Mouse (Mus musculus) kidney, postnatal 4 days (tissue): ENCODE measurements at regions not wholly inside any gene's neighbourhood (a gene's known extent, or its start where the extent isn't known, plus 50 kb on each side); places are given as distances from the start of the nearest gene placed in this dataset.
"Not testable (repeated sequence)": the region's sequence is repeated elsewhere in the genome, so short reads cannot be mapped to it uniquely, and the experiment has no call there.

Experiments
- DNase-seq, 2 experiments: peaks; one replicate each; pipeline ENCODE4 v3.0.0; 2021; ENCODE audit warnings: mixed read lengths in 2 of 2

- no peak for DNase-seq
Observed at GRCm38 (mm10) chr2:166474601-166475000, 239.0 kb downstream of the Prex1 start.

DNA sequence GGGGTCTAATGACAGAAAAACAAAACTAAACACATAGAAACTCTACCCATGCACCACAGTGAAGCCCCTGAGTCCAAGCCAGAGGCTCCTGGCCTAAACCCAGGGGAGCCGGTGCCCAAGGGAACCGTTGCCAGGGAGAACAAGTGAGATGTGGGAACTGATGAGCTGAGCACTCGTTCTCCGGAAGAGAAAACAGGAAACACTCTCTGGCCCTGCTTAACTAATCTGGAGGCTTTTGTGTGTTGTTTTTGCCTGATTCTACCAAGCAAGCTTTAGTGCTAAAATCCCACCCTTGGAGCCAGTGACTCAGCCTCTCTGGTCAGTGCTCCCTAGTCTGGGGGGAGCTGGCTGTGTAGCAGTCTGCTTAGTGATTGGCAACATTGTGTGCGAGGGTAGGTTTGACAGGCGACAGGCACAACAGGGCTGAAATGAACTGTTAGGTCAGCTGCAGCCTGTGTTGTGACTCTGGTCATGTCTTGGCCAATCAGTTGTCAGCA, 242.3 kb downstream of the Prex1 start:
- no peak for DNase-seq

GRCm38 (mm10) chr2:166469046-166469593, 244.5 kb downstream of the Prex1 start:
- no peak for DNase-seq

DNA sequence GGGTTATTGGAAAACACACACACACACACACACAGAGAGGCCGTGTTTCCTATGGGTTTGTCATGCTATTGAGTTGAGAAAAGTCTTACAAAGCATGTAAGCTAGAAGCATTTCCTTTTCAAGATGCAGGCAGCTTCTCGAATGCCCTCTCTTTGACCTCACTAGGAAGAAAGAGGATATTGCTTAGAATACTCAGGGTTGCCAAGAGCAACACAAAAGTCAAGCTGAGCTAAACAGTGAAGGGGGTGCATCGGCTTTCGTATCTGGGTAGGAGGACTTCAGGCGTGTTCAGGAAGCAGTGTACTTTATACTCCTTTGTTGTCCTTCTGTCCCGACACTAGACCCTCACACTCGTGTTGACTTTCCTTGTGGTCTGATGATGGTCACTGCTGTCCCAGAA, 246.5 kb downstream of the Prex1 start:
- no peak for DNase-seq

GRCm38 (mm10) chr2:166465531-166465930, 248.1 kb downstream of the Prex1 start:
- no peak for DNase-seq

- peak; percentile 31 to 54 for DNase-seq
Observed at GRCm38 (mm10) chr2:166463539-166463938, 250.1 kb downstream of the Prex1 start.

- DNase-seq, result no peak
Observed at GRCm38 (mm10) chr2:166461956-166462355, 251.7 kb downstream of the Prex1 start.

GRCm38 (mm10) chr2:166461103-166461502, 252.5 kb downstream of the Prex1 start:
- no peak for DNase-seq

- peak; percentile 52 to 66 for DNase-seq
Observed at GRCm38 (mm10) chr2:166459955-166460354, 253.7 kb downstream of the Prex1 start.

DNA sequence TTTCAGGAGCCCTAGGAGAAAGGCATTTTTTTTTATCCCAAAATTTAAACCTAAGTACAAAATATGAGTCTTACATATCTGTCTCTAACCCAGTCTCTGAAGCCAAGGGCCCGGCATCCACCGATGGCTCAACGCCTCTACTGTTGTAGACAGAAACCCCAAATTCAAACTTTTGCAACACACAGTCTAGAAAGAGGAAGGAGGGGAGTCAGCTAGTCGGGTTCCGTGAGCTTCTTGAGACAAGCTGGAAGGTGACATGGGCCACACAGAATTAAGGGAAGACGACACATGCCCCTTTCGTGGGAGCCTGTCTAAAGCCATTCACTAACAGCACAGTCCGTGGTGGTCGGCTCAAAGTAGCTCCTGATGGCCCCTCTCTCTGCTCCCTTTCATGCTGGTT, 254.7 kb downstream of the Prex1 start:
- no peak for DNase-seq

DNA sequence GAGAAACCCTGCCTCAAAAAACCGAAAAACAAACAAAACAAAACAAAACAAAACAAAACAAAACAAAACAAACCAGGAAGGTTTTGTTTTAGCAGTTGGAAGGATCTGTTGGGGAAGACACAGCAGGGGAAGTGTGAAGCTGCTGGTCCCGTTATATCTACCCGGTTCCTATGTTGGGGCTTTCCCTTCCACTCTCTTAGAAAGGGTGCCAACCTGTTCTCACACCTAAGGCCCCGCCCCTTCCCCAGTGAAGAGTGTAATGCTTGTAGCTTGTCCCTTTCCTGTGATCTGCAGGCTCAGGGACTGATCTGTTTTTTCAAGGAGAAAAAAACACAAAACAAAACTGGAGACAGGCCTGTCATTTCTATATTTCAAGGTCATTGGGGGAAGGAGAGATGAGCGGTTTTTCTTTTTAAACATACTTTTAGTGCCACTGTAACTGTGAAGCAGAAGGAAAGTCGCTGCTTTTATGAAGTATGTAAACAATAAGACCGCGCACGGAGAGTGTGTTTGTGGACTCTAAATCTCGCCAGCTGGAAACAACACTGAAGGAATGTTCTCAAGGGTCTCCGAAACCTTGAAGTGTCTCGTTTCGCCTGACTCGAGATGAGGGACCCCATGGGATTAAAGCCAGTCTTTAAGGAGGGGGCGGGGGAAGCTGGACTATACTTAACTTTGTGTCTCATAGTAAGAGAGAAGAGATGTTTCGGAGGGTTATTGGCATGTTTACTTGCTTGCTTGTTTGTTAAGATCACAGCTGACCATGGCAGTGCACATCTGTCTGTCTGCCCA, 256.1 kb downstream of the Prex1 start:
- peak; percentile 49 to 57 for DNase-seq

- DNase-seq, result not testable (repeated sequence)
Observed at GRCm38 (mm10) chr2:166454160-166454888, 259.3 kb downstream of the Prex1 start.

DNA sequence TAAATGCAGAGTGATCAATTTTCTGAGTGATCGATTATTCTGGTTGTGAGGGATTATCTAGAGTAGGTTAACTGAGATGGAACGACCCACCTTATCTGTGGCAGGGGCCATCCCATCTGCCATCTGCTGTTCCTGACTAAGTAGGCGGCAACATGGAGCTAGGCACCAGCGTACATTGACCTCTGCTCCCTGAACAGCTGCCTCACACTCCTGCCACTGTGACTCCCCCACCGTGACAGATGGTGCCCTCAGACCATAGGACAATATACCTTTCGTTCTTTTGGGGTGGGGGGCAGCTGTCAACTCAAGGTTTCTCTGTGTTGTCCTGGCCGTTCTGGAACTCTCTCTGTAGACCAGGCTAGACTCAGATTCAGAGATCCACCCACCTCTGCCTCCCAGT, 262.7 kb downstream of the Prex1 start:
- no peak for DNase-seq

- DNase-seq, result no peak
Observed at GRCm38 (mm10) chr2:166450380-166450779, 263.3 kb downstream of the Prex1 start.

GRCm38 (mm10) chr2:166448724-166449123, 264.9 kb downstream of the Prex1 start:
- no peak for DNase-seq

DNA sequence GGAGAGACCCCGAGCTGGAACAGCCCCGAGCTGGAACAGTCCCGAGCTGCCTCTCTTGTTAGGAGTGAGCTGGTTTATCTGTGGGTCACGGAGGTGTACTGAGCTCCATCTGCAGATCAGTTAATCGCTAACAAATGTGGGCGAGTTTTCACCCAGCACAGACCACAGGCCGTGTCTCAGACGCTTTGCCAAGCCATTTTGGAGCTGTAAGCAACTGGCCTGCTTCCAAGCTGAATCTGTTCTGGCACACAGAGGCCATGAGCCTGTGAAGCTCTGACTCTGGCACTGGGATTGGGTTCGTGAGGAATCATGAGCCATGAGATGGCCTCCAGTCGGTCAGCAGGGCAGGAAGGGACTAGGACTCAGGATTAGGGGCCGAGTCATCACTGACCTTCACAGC, 265.5 kb downstream of the Prex1 start:
- peak; percentile 50 to 63 for DNase-seq

DNA sequence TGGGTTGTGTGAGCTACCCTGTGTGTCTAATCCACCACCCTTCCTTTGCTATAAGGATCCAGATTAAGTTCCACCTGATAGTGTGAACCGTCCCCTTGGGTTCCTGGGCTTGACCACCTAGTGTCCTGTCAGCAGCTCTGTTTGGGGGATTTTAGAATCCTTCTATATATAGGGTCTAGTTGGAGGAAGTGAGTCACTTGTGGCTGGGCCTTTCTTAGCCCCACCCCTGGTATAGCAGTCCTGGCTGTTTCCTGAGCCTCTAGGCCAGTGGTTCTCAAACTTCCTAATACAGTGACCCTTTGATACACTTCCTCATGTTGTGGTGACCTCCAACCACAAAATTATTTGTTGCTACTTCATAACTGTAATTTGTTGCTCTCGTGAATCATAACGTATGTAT, 267.1 kb downstream of the Prex1 start:
- DNase-seq, result no peak

- not testable (repeated sequence) for DNase-seq
Observed at GRCm38 (mm10) chr2:166445824-166446223, 267.8 kb downstream of the Prex1 start.

- DNase-seq, result peak; percentile 41 to 45
Observed at GRCm38 (mm10) chr2:166442997-166443396, 270.6 kb downstream of the Prex1 start.

- DNase-seq, result peak; percentile 47 to 67
Observed at GRCm38 (mm10) chr2:166439847-166440775, 273.5 kb downstream of the Prex1 start.

DNA sequence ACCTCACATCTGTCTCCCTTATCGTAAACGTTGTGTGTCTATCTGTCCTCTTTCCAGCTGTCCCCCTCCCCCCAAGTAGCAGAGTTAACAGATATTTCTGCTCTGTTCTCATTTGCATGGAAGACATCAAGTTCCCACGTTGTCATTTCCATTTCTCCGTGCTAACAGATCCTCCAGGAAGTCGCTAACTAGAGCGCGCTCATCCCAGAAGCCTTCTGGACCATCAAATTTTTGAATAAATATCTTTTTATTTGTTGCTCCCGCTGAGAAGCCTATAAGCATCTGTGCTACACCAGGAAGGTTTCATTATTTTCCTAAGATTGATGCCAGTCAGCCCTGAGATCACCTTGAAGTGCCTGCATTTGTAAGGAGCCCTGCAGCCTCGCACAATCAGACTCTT, 275.4 kb downstream of the Prex1 start:
- no peak for DNase-seq

DNA sequence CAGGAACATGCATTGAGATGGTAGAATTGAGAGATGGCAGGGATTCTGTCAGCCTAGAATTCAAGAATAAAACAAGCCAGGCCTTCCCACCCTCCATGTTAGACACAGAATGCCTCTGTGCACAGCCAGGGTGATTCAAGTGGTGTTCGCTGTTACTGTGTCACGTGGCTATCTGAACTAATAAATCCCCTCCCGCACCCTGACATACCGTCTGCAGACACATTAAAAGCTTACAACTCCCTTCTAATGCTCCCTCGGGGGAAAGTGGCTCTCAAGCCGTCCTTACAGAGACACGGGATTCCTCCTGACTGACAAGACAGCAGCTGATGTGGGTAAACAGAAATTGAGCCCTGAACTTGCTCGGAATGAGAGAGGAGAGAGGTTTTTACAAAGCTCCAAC, 279.1 kb downstream of the Prex1 start:
- DNase-seq, result no peak
